Mouse (Mus musculus) liver, embryonic 12.5 days (tissue): ENCODE data around the gene Cd99l2. TPM values are rescaled to one million over a fixed set of nuclear protein-coding genes. Genes with fewer than 3 reads are reported as not detected.
"Not testable (repeated sequence)": the region's sequence is repeated elsewhere in the genome, so short reads cannot be mapped to it uniquely, and the experiment has no call there.

Experiments
- ATAC-seq: fragments of 200-750 bp; cut with Nextera tagmentation; 2 replicates; pipeline ENCODE4 v1.8.0; 2017; ENCODE audit warnings: moderate number of reproducible peaks, mild to moderate bottlenecking, moderate library complexity
- H3K27ac ChIP-seq: fragments of 300-500 bp; sonication (generic); 2 replicates; pipeline ENCODE4 v1.5.1; 2016; ENCODE audit warnings: mild to moderate bottlenecking
- H3K27me3 ChIP-seq: fragments of 300-500 bp; sonication (generic); replicated peaks from 2 replicates; pipeline ENCODE4 v1.6.1; 2016; ENCODE audit warnings: mild to moderate bottlenecking, moderate library complexity
- H3K36me3 ChIP-seq: fragments of 300-500 bp; sonication (generic); 2 replicates; pipeline ENCODE4 v1.6.1; 2016; ENCODE audit warnings: mild to moderate bottlenecking, moderate library complexity
- H3K4me1 ChIP-seq: fragments of 300-500 bp; sonication (generic); 2 replicates; pipeline ENCODE4 v1.6.1; 2016
- H3K4me2 ChIP-seq: fragments of 300-500 bp; sonication (generic); 2 replicates; pipeline ENCODE4 v1.6.1; 2016; ENCODE audit warnings: mild to moderate bottlenecking, moderate library complexity
- H3K4me3 ChIP-seq: fragments of 300-500 bp; sonication (generic); 2 replicates; pipeline ENCODE4 v1.5.1; 2016; ENCODE audit warnings: mild to moderate bottlenecking, moderate library complexity
- H3K9ac ChIP-seq: fragments of 300-500 bp; sonication (generic); 2 replicates; pipeline ENCODE4 v1.6.1; 2016; ENCODE audit warnings: mild to moderate bottlenecking, moderate library complexity
- H3K9me3 ChIP-seq: fragments of 300-500 bp; sonication (generic); replicated peaks from 2 replicates; pipeline ENCODE4 v1.6.1; 2016; ENCODE audit warnings: mild to moderate bottlenecking, moderate library complexity
- WGBS: fragments of 180-500 bp; shearing (Covaris S2); methylation state at CpG from one replicate; pipeline ENCODE4 v1.1.7; 2016; ENCODE audit not compliant: insufficient replicate concordance; 5-methylcytosine and 5-hydroxymethylcytosine counted together
- polyA plus RNA-seq: library from polyadenylated mRNA; unstranded; fragments of >200 nt; fragmentation: Nextera tagmentation; extraction: Ambion mirVana; gene quantifications from 2 replicates; pipeline ENCODE4 v1.2.1, GENCODE M21; 2016

The Cd99l2 gene
- polyA plus RNA-seq, 1 experiment from 2014 or later: 13.8 TPM

DNA sequence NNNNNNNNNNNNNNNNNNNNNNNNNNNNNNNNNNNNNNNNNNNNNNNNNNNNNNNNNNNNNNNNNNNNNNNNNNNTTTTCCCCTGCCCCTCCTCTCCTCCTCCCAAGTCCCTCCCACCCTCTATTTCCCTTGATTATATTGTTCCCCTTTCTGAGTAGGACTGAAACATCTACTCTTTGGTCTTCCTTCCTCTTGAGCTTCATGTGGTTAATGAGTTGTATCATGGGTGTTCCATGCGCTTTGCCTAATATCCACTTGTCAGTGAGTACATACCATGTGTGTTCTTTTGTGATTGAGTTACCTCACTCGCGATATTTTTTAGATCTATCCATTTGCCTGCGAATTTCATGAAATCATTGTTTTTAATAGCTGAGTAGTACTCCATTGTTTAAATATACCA is 13.9 kb upstream of the Cd99l2 start:
- H3K36me3 ChIP-seq, H3K9ac ChIP-seq, H3K27ac ChIP-seq, H3K4me3 ChIP-seq, ATAC-seq, H3K9me3 ChIP-seq, H3K27me3 ChIP-seq, H3K4me1 ChIP-seq, H3K4me2 ChIP-seq: not testable (repeated sequence)
- WGBS: 73% methylated on average over 4 of the region's 4 CpGs

DNA sequence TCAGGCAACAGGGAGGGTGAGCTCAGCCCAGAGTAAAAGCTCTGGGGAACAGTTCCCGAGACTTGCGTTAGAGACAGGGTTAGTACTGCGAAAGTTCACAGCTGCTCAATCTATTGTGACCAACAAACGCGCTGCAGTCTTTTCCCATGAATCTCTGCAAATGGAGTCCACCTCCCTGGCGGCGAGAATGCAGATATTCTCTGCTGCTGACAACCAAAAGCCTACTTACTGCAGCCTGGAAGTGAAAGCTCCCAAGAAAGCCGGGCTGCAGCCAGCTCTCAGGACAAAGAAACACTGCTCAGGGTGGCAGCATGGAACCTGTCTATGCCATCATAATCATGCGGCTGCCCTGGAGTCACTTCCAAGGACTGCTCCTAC is 619 bp upstream of the Cd99l2 start:
- peak overlapping the region; percentile 85 for H3K27ac ChIP-seq
- H3K4me3 ChIP-seq: peak overlapping the region; percentile 70
- peak overlapping the region; percentile 80 for H3K4me2 ChIP-seq
- no peaks in the 10 kb centered on the region for H3K36me3 ChIP-seq
- peaks cover 33% of the 10 kb centered on the region for H3K4me1 ChIP-seq
- 10% methylated on average over 9 of the region's 9 CpGs for WGBS
- H3K9me3 ChIP-seq: no peaks in the 10 kb centered on the region
- no peak for ATAC-seq
- peak overlapping the region; percentile 84 for H3K9ac ChIP-seq
- H3K27me3 ChIP-seq: peaks cover 19% of the 10 kb centered on the region

DNA sequence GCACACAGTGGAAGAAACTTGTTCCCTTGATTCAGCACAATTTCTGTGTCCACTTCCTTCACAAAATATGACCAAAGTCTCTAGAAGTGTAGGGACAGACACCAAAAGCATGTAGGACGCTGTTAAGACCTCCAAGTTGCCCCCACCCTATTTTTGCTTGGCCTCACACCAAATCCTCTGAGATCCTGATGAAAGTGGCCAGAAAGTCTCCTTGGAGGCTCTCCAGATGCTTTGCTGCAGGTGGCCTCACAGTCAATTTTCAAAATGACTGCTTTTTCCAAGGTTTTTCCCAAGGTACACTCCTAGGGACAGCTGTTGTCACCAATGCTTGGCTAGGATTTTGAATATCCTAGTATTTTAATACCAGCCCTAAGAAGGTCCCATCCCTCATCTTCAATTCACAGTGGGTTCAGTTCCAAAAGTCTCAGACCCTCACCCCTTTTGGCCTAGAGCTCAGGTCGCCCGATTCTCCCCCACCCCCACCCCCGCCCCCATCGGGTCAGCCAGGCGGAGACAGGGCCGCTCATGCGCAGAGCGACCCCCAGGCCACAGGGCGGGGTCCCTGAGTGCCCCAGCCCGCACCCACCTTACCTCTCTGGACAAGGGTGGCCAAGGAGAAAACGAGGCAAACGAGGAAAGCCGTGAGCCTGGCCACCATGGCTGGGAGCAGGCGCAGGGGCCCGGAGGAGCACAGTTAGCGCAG is 567 bp downstream of the Cd99l2 start:
- Histone ChIP-seq H3K4me1 (peaks cover 33% of the 10 kb centered on the region), H3K36me3 (0 out of 2 replicates have a peak, but pooled peaks cover 2% of the 10 kb centered on the region), H3K27ac (peak overlapping the region; percentile 85), H3K27me3 (peaks cover 9% of the 10 kb centered on the region), H3K9me3 (no peaks in the 10 kb centered on the region), H3K4me3 (peak overlapping the region; percentile 70), H3K4me2 (peak overlapping the region; percentile 80), H3K9ac (peak overlapping the region; percentile 84)
- no peak for ATAC-seq
- WGBS: 18% methylated on average over 16 of the region's 17 CpGs

DNA sequence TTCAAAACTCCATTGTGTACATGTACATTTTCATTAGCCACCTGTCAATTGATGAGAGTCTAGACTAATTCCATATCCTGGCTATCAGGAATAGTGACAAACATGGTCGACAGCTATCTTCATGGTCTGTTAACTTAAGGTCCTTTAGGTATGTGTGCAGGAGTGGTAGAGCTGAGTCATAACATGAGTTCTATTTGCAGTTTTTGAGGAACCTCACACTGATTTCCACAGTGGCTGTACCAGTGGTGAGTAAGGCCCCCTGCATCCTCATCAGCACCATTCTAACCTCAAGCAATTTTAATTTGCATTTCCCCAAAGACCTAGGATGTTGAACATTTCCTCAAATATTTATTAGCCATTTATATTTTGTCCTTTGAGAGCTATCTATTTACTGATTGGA is 3.3 kb downstream of the Cd99l2 start:
- no peak overlapping the region for H3K4me2 ChIP-seq
- H3K27me3 ChIP-seq: no peaks in the 10 kb centered on the region
- H3K4me1 ChIP-seq: peaks cover 33% of the 10 kb centered on the region
- no peak overlapping the region for H3K9ac ChIP-seq
- no peak for ATAC-seq
- WGBS: 65% methylated on average over 1 of the region's 1 CpGs
- 0 out of 2 replicates have a peak, but pooled peaks cover 2% of the 10 kb centered on the region for H3K36me3 ChIP-seq
- H3K4me3 ChIP-seq: no peak overlapping the region
- H3K27ac ChIP-seq: no peak overlapping the region
- H3K9me3 ChIP-seq: no peaks in the 10 kb centered on the region

DNA sequence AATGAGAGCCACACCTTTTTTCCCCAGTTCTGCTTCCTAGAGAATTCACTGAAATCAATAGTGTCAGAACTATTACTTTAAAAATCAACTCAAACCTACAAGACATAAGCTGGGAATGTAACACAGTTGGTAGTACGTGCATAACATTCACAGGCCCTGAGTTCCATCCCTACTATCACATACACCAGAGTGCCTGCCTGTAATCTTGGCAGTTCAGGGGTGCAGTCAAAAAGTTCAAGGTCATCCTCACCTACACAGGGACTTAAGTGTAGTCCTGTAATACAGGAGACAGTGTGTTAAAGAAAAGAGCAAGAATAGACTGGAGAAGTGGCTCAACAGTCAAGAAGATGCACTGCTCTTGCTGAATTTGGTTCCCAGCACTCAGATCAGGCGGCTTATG is 10.4 kb downstream of the Cd99l2 start:
- peak overlapping the region; percentile 30; the same call in 1 of the 2 replicates for H3K27ac ChIP-seq
- peaks cover 5% of the 10 kb centered on the region; the same call in 1 of the 2 replicates for H3K36me3 ChIP-seq
- 68% methylated on average over 2 of the region's 2 CpGs for WGBS
- H3K4me2 ChIP-seq: no peak overlapping the region
- H3K4me3 ChIP-seq: no peak overlapping the region
- H3K9ac ChIP-seq: no peak overlapping the region
- peaks cover 20% of the 10 kb centered on the region for H3K4me1 ChIP-seq
- no peaks in the 10 kb centered on the region for H3K27me3 ChIP-seq
- ATAC-seq: peak; percentile 76
- no peaks in the 10 kb centered on the region for H3K9me3 ChIP-seq

DNA sequence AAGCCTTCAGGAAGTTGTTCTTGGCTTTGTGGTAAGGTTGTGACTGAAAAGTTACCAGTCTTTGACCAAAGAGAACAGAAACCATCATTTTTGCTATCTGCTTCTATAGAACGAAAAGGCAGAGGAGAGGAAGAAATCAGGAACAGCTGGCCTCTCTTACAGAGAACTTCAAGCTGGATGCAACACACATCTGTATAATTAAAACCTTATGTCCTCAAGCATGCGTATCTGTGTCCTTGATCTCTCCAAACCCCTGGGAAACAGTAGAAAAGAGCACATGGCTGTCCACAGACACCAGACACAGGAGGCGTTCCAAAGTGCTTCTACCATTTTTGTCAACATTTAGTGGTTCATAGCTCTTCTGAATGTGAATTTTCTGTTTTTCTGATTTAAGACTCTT is 16.7 kb downstream of the Cd99l2 start:
- peak overlapping the region; percentile 89 for H3K27ac ChIP-seq
- no peaks in the 10 kb centered on the region for H3K9me3 ChIP-seq
- H3K27me3 ChIP-seq: no peaks in the 10 kb centered on the region
- H3K4me3 ChIP-seq: no peak overlapping the region
- ATAC-seq: no peak
- H3K4me1 ChIP-seq: peaks cover 53% of the 10 kb centered on the region
- H3K36me3 ChIP-seq: peaks cover 3% of the 10 kb centered on the region; the same call in 1 of the 2 replicates
- 68% methylated on average over 3 of the region's 3 CpGs for WGBS
- no peak overlapping the region for H3K9ac ChIP-seq
- H3K4me2 ChIP-seq: peak overlapping the region; percentile 60; the same call in 1 of the 2 replicates

GRCm38 (mm10) chrX:71475497-71475896 is 17.2 kb downstream of the Cd99l2 start:
- Histone ChIP-seq H3K4me1 (peaks cover 53% of the 10 kb centered on the region), H3K27ac (peak overlapping the region; percentile 89), H3K27me3 (no peaks in the 10 kb centered on the region), H3K9me3 (no peaks in the 10 kb centered on the region), H3K9ac (peak overlapping the region; percentile 39; the same call in 1 of the 2 replicates), H3K4me3 (no peak overlapping the region), H3K4me2 (peak overlapping the region; percentile 60), H3K36me3 (peaks cover 3% of the 10 kb centered on the region; the same call in 1 of the 2 replicates)
- 33% methylated on average over 3 of the region's 3 CpGs for WGBS
- peak; percentile 67 for ATAC-seq

- Histone ChIP-seq H3K4me1 (peaks cover 51% of the 10 kb centered on the region), H3K36me3 (peaks cover 3% of the 10 kb centered on the region; the same call in 1 of the 2 replicates), H3K4me3 (no peak overlapping the region), H3K27me3 (no peaks in the 10 kb centered on the region), H3K9ac (peak overlapping the region; percentile 39; the same call in 1 of the 2 replicates), H3K9me3 (no peaks in the 10 kb centered on the region), H3K27ac (peak overlapping the region; percentile 89), H3K4me2 (peak overlapping the region; percentile 60)
- no peak for ATAC-seq
- WGBS: 51% methylated on average over 3 of the region's 3 CpGs
Measured at GRCm38 (mm10) chrX:71475084-71475483, 17.6 kb downstream of the Cd99l2 start.

GRCm38 (mm10) chrX:71474296-71474956 is 18.2 kb downstream of the Cd99l2 start:
- peaks cover 3% of the 10 kb centered on the region; the same call in 1 of the 2 replicates for H3K36me3 ChIP-seq
- peak; percentile 99 for ATAC-seq
- peak overlapping the region; percentile 89 for H3K27ac ChIP-seq
- H3K4me2 ChIP-seq: peak overlapping the region; percentile 60
- no peaks in the 10 kb centered on the region for H3K9me3 ChIP-seq
- 0 out of 2 replicates have a peak overlapping the region, but pooled peaks have one; percentile 13 for H3K4me3 ChIP-seq
- H3K4me1 ChIP-seq: peaks cover 50% of the 10 kb centered on the region
- WGBS: 37% methylated on average over 3 of the region's 3 CpGs
- peak overlapping the region; percentile 39 for H3K9ac ChIP-seq
- H3K27me3 ChIP-seq: no peaks in the 10 kb centered on the region

GRCm38 (mm10) chrX:71468639-71469295 is 23.9 kb downstream of the Cd99l2 start:
- WGBS: 58% methylated on average over 5 of the region's 5 CpGs
- no peak overlapping the region for H3K4me2 ChIP-seq
- no peaks in the 10 kb centered on the region for H3K9me3 ChIP-seq
- no peaks in the 10 kb centered on the region for H3K27me3 ChIP-seq
- H3K4me3 ChIP-seq: no peak overlapping the region
- H3K36me3 ChIP-seq: no peaks in the 10 kb centered on the region
- peak overlapping the region; percentile 80 for H3K27ac ChIP-seq
- peak; percentile 81 for ATAC-seq
- H3K9ac ChIP-seq: no peak overlapping the region
- H3K4me1 ChIP-seq: peaks cover 55% of the 10 kb centered on the region

DNA sequence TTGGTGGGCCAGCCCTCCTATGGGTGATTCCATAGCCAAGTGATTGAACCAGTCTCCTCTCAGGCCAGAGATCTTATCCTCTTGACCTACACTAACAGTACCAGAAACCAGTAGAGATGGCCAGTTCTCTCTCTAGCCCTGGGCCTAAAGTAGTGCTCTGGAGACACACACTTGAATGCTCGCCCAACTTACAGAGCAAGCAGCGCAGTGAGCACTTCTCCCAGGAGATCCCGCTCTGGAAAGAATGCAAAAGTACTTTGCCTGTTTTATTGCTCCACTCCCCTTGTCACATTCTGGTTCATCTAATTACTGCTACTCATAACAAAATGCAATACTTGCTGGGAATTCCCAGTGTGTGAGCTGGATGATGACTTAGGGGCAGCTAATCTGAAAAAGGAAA is 25.2 kb downstream of the Cd99l2 start:
- Histone ChIP-seq H3K4me3 (no peak overlapping the region), H3K4me1 (peaks cover 45% of the 10 kb centered on the region), H3K4me2 (no peak overlapping the region), H3K9me3 (no peaks in the 10 kb centered on the region), H3K9ac (no peak overlapping the region), H3K27ac (no peak overlapping the region), H3K36me3 (no peaks in the 10 kb centered on the region), H3K27me3 (no peaks in the 10 kb centered on the region)
- no peak for ATAC-seq
- WGBS: 86% methylated on average over 3 of the region's 3 CpGs

GRCm38 (mm10) chrX:71465417-71465816 is 27.2 kb downstream of the Cd99l2 start:
- Histone ChIP-seq H3K9ac (no peak overlapping the region), H3K4me1 (peaks cover 43% of the 10 kb centered on the region), H3K4me2 (no peak overlapping the region), H3K36me3 (no peaks in the 10 kb centered on the region), H3K27me3 (no peaks in the 10 kb centered on the region), H3K9me3 (no peaks in the 10 kb centered on the region), H3K27ac (no peak overlapping the region), H3K4me3 (no peak overlapping the region)
- 83% methylated on average over 1 of the region's 1 CpGs for WGBS
- ATAC-seq: peak; percentile 75
